Mouse (Mus musculus) hindbrain, embryonic 14.5 days (tissue): ENCODE data around the gene Fgf8. TPM values are rescaled to one million over a fixed set of nuclear protein-coding genes. Genes with fewer than 3 reads are reported as not detected.

ENCODE experiments used
- ATAC-seq: fragments of 200-750 bp; cut with Nextera tagmentation; 2 replicates; pipeline ENCODE4 v1.8.0; 2017; ENCODE audit warnings: moderate number of reproducible peaks, mild to moderate bottlenecking, moderate TSS enrichment, moderate library complexity; ENCODE audit not compliant: low FRiP score
- DNase-seq: peaks from one replicate; pipeline ENCODE4 v3.0.0-alpha.2; 2015; ENCODE audit warnings: low spot score
- H3K27ac ChIP-seq: fragments of 300-500 bp; sonication (generic); 2 replicates; pipeline ENCODE4 v1.5.1; 2014; ENCODE audit warnings: mild to moderate bottlenecking, moderate library complexity
- H3K27me3 ChIP-seq: fragments of 300-500 bp; sonication (generic); 2 replicates; pipeline ENCODE4 v1.6.1; 2014; ENCODE audit warnings: mild to moderate bottlenecking, low read length, mixed read lengths; ENCODE audit not compliant: control insufficient read depth, insufficient read depth
- H3K36me3 ChIP-seq: fragments of 300-500 bp; sonication (generic); replicated peaks from 2 replicates; pipeline ENCODE4 v1.6.1; 2014; ENCODE audit not compliant: control insufficient read depth, insufficient read depth
- H3K4me1 ChIP-seq: fragments of 300-500 bp; sonication (generic); replicated peaks from 2 replicates; pipeline ENCODE4 v1.6.1; 2014; ENCODE audit warnings: antibody characterized with exemption, low read length, mixed read lengths; ENCODE audit not compliant: control insufficient read depth, insufficient read depth
- H3K4me2 ChIP-seq: fragments of 300-500 bp; sonication (generic); replicated peaks from 2 replicates; pipeline ENCODE4 v1.6.1; 2014; ENCODE audit warnings: mild to moderate bottlenecking, moderate library complexity
- H3K4me3 ChIP-seq: fragments of 300-500 bp; sonication (generic); replicated peaks from 2 replicates; pipeline ENCODE4 v1.5.1; 2014; ENCODE audit warnings: mild to moderate bottlenecking, low read length
- H3K9ac ChIP-seq: fragments of 300-500 bp; sonication (generic); 2 replicates; pipeline ENCODE4 v1.6.1; 2014
- H3K9me3 ChIP-seq: fragments of 300-500 bp; sonication (generic); 2 replicates; pipeline ENCODE4 v1.6.1; 2016; ENCODE audit warnings: low read length; ENCODE audit not compliant: control insufficient read depth
- WGBS: fragments of 180-500 bp; shearing (Covaris S2); extraction: QIAGEN DNeasy Blood & Tissue Kit; methylation state at CpG from one replicate; pipeline ENCODE4 v1.1.7; 2014; 5-methylcytosine and 5-hydroxymethylcytosine counted together
- polyA plus RNA-seq: library from polyadenylated mRNA; unstranded; fragments of >200 nt; fragmentation: Nextera tagmentation; extraction: Ambion mirVana; gene quantifications from 2 replicates; pipeline ENCODE4 v1.2.1, GENCODE M21; 2014

The Fgf8 gene
- polyA plus RNA-seq = 0.19 and 0.25 TPM in 2 replicates

- no peaks in the 10 kb centered on the region for H3K9me3 ChIP-seq
- H3K4me3 ChIP-seq = peak within 1 kb of the TSS; percentile 30
- H3K27ac ChIP-seq = no peak within 1 kb of the TSS
- H3K9ac ChIP-seq = no peak within 1 kb of the TSS
- peaks cover 91% of the 10 kb centered on the region for H3K27me3 ChIP-seq
- under 1% methylated on average over 47 of the region's 68 CpGs for WGBS
- DNase-seq (no peak), ATAC-seq (no peak)
- H3K4me2 ChIP-seq = peak within 1 kb of the TSS; percentile 65
- H3K36me3 ChIP-seq = no peaks in the 10 kb centered on the region
- 0 out of 2 replicates have a peak, but pooled peaks cover 5% of the 10 kb centered on the region for H3K4me1 ChIP-seq
These were observed at the start of gene Fgf8 for GRCm38 (mm10) chr19:45742218-45742983. Gene Fgf8, minus strand, starts transcription at chr19:45742915.

- 0 out of 2 replicates have a peak, but pooled peaks cover 3% of the 10 kb centered on the region for H3K4me1 ChIP-seq
- no peak overlapping the region for H3K4me2 ChIP-seq
- H3K9ac ChIP-seq = no peak overlapping the region
- H3K36me3 ChIP-seq = no peaks in the 10 kb centered on the region
- WGBS = 82% methylated on average over 6 of the region's 6 CpGs
- no peaks in the 10 kb centered on the region for H3K9me3 ChIP-seq
- H3K27me3 ChIP-seq = no peaks in the 10 kb centered on the region
- DNase-seq (no peak), ATAC-seq (no peak)
- no peak overlapping the region for H3K27ac ChIP-seq
- no peak overlapping the region for H3K4me3 ChIP-seq
These were observed 49.7 kb upstream of the Fgf8 start for GRCm38 (mm10) chr19:45792404-45792803.

- H3K36me3 ChIP-seq = no peaks in the 10 kb centered on the region
- H3K9ac ChIP-seq = no peak overlapping the region
- H3K27ac ChIP-seq = no peak overlapping the region
- no peak overlapping the region for H3K4me3 ChIP-seq
- H3K27me3 ChIP-seq = no peaks in the 10 kb centered on the region
- no peak for DNase-seq
- ATAC-seq = no peak
- no peaks in the 10 kb centered on the region for H3K9me3 ChIP-seq
- H3K4me1 ChIP-seq = 0 out of 2 replicates have a peak, but pooled peaks cover 3% of the 10 kb centered on the region
- H3K4me2 ChIP-seq = no peak overlapping the region
- 80% methylated on average over 13 of the region's 13 CpGs for WGBS
These were observed 47.5 kb upstream of the Fgf8 start for GRCm38 (mm10) chr19:45789888-45790874.

GRCm38 (mm10) chr19:45789365-45789764 is 46.6 kb upstream of the Fgf8 start:
- Histone ChIP-seq H3K9me3 (no peaks in the 10 kb centered on the region), H3K36me3 (no peaks in the 10 kb centered on the region), H3K4me3 (no peak overlapping the region), H3K4me2 (no peak overlapping the region), H3K4me1 (0 out of 2 replicates have a peak, but pooled peaks cover 3% of the 10 kb centered on the region), H3K9ac (no peak overlapping the region), H3K27ac (no peak overlapping the region), H3K27me3 (no peaks in the 10 kb centered on the region)
- ATAC-seq = no peak
- 85% methylated on average over 7 of the region's 7 CpGs for WGBS
- no peak for DNase-seq

- Histone ChIP-seq H3K27me3 (no peaks in the 10 kb centered on the region), H3K4me2 (no peak overlapping the region), H3K36me3 (no peaks in the 10 kb centered on the region), H3K4me3 (no peak overlapping the region), H3K9me3 (no peaks in the 10 kb centered on the region), H3K9ac (no peak overlapping the region), H3K27ac (no peak overlapping the region), H3K4me1 (peaks cover 7% of the 10 kb centered on the region; the same call in 1 of the 2 replicates)
- ATAC-seq = no peak
- DNase-seq = no peak
- WGBS = 92% methylated on average over 4 of the region's 4 CpGs
These were observed 45.6 kb upstream of the Fgf8 start for GRCm38 (mm10) chr19:45788337-45788736.

GRCm38 (mm10) chr19:45787450-45787849 is 44.7 kb upstream of the Fgf8 start:
- Histone ChIP-seq H3K4me1 (peaks cover 5% of the 10 kb centered on the region; the same call in 1 of the 2 replicates), H3K27ac (no peak overlapping the region), H3K4me2 (no peak overlapping the region), H3K4me3 (no peak overlapping the region), H3K27me3 (no peaks in the 10 kb centered on the region), H3K9ac (no peak overlapping the region), H3K9me3 (no peaks in the 10 kb centered on the region), H3K36me3 (no peaks in the 10 kb centered on the region)
- DNase-seq (no peak), ATAC-seq (no peak)
- WGBS = 79% methylated on average over 3 of the region's 3 CpGs

GRCm38 (mm10) chr19:45785470-45785869 is 42.8 kb upstream of the Fgf8 start:
- Histone ChIP-seq H3K4me2 (no peak overlapping the region), H3K27ac (no peak overlapping the region), H3K4me1 (peaks cover 22% of the 10 kb centered on the region), H3K36me3 (peaks cover 8% of the 10 kb centered on the region), H3K4me3 (no peak overlapping the region), H3K9ac (no peak overlapping the region), H3K9me3 (no peaks in the 10 kb centered on the region), H3K27me3 (no peaks in the 10 kb centered on the region)
- DNase-seq (no peak), ATAC-seq (no peak)
- WGBS = 70% methylated on average over 3 of the region's 3 CpGs

GRCm38 (mm10) chr19:45783933-45784576 is 41.3 kb upstream of the Fgf8 start:
- H3K4me2 ChIP-seq = peak overlapping the region; percentile 66
- H3K4me3 ChIP-seq = peak overlapping the region; percentile 100
- DNase-seq (no peak), ATAC-seq (no peak)
- no peaks in the 10 kb centered on the region for H3K9me3 ChIP-seq
- H3K4me1 ChIP-seq = peaks cover 34% of the 10 kb centered on the region
- peaks cover 20% of the 10 kb centered on the region for H3K36me3 ChIP-seq
- 36% methylated on average over 17 of the region's 17 CpGs for WGBS
- H3K9ac ChIP-seq = peak overlapping the region; percentile 45
- no peaks in the 10 kb centered on the region for H3K27me3 ChIP-seq
- peak overlapping the region; percentile 70 for H3K27ac ChIP-seq
